Mouse (Mus musculus) testis, postnatal 10 days (tissue): ENCODE data around the gene Grb2.

Experiments used
- DNase-seq: peaks from one replicate; pipeline ENCODE4 v3.0.0; 2021; ENCODE audit warnings: low spot score

Gene Grb2

GRCm38 (mm10) chr11:115686369-115686768 is 22.0 kb downstream of the Grb2 start:
- no peak for DNase-seq

- DNase-seq = no peak
Measured at GRCm38 (mm10) chr11:115685954-115686353, 22.4 kb downstream of the Grb2 start.

GRCm38 (mm10) chr11:115684877-115685276 is 23.5 kb downstream of the Grb2 start:
- no peak for DNase-seq

GRCm38 (mm10) chr11:115683326-115683725 is 25.1 kb downstream of the Grb2 start:
- DNase-seq = no peak

- DNase-seq = no peak
Measured at GRCm38 (mm10) chr11:115682411-115682810, 26.0 kb downstream of the Grb2 start.

GRCm38 (mm10) chr11:115679554-115680238 is 28.7 kb downstream of the Grb2 start:
- no peak for DNase-seq

GRCm38 (mm10) chr11:115678861-115679260 is 29.5 kb downstream of the Grb2 start:
- DNase-seq = no peak

GRCm38 (mm10) chr11:115677511-115677910 is 30.9 kb downstream of the Grb2 start:
- no peak for DNase-seq

GRCm38 (mm10) chr11:115676738-115677137 is 31.7 kb downstream of the Grb2 start:
- no peak for DNase-seq

- no peak for DNase-seq
Measured at GRCm38 (mm10) chr11:115674235-115674865, 34.0 kb downstream of the Grb2 start.

GRCm38 (mm10) chr11:115673471-115674234 is 34.7 kb downstream of the Grb2 start:
- DNase-seq = no peak

GRCm38 (mm10) chr11:115672226-115672987 is 36.0 kb downstream of the Grb2 start:
- no peak for DNase-seq

GRCm38 (mm10) chr11:115670451-115671050 is 37.8 kb downstream of the Grb2 start:
- DNase-seq = no peak

GRCm38 (mm10) chr11:115663676-115664335 is 44.6 kb downstream of the Grb2 start:
- DNase-seq = no peak

- no peak for DNase-seq
Measured at GRCm38 (mm10) chr11:115660376-115660775, 48.0 kb downstream of the Grb2 start.

GRCm38 (mm10) chr11:115658521-115658920 is 49.9 kb downstream of the Grb2 start:
- no peak for DNase-seq

- DNase-seq = no peak
Measured at GRCm38 (mm10) chr11:115654128-115654527, 54.3 kb downstream of the Grb2 start.

- no peak for DNase-seq
Measured at GRCm38 (mm10) chr11:115653194-115653593, 55.2 kb downstream of the Grb2 start.

GRCm38 (mm10) chr11:115651680-115652079 is 56.7 kb downstream of the Grb2 start:
- DNase-seq = no peak

GRCm38 (mm10) chr11:115649706-115650105 is 58.7 kb downstream of the Grb2 start:
- no peak for DNase-seq

- DNase-seq = peak; percentile 73
Measured at GRCm38 (mm10) chr11:115647459-115647858, 60.9 kb downstream of the Grb2 start.
